Mouse (Mus musculus) bone marrow, adult 2 months (tissue): ENCODE data around the gene Phldb3.

Source experiments
- CTCF ChIP-seq: fragments of 200-500 bp; IDR thresholded peaks from 2 replicates; pipeline ENCODE4 v1.5.1; 2011; ENCODE audit warnings: low read length, control low read depth; ENCODE audit not compliant: control insufficient read depth, insufficient read depth
- POLR2A ChIP-seq: fragments of 200-500 bp; IDR thresholded peaks from 2 replicates; pipeline ENCODE4 v1.6.1; 2011; ENCODE audit warnings: low read depth, mild to moderate bottlenecking, control low read depth, low read length, borderline replicate concordance; ENCODE audit not compliant: control insufficient read depth

DNA sequence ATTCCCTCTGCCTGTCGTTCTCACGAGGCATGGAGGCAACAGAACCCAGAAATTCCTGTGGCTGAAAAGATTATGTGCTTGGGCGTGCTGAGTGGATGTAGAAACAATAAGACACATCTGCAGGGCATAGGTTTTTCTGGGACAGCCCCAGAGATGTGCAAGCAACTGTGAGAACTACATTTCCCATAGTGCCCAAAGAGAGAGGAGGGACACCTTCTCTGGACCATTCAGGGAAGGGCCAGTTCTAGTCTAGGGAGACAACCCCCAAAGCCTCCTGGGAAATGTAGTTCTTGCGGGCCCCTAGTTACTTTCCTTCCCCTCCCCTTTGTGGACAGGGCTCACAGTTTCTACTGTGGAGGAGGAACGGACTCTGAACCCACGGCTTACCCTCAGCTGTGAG is 2.5 kb upstream of the Phldb3 start:
- TF ChIP-seq CTCF (no peak), POLR2A (no peak)
